Mouse (Mus musculus) cerebellum, adult (tissue): ENCODE measurements at regions not wholly inside any gene's neighbourhood (a gene's known extent, or its start where the extent isn't known, plus 50 kb on each side); places are given as distances from the start of the nearest gene placed in this dataset.

Source experiments
- ATAC-seq: cut with Nextera tagmentation; 2 replicates; pipeline ENCODE4 v1.9.2; 2017; ENCODE audit warnings: mild to moderate bottlenecking, moderate library complexity, mixed read lengths; ENCODE audit not compliant: insufficient number of reproducible peaks, low FRiP score, low TSS enrichment

- ATAC-seq = peak; percentile 96
Measured at GRCm38 (mm10) chr17:89802148-89802547, 108.1 kb downstream of the Gm10184 start.

GRCm38 (mm10) chr17:89777570-89777969, 132.7 kb downstream of the Gm10184 start:
- no peak for ATAC-seq

- ATAC-seq = no peak
Measured at GRCm38 (mm10) chr17:89766229-89766875, 143.9 kb downstream of the Gm10184 start.

- no peak for ATAC-seq
Measured at GRCm38 (mm10) chr17:89737418-89737817, 172.8 kb downstream of the Gm10184 start.

GRCm38 (mm10) chr17:89725534-89725933, 184.7 kb downstream of the Gm10184 start:
- ATAC-seq = no peak

- ATAC-seq = no peak
Measured at GRCm38 (mm10) chr17:89681798-89682197, 228.5 kb downstream of the Gm10184 start.

GRCm38 (mm10) chr17:89658326-89658725, 251.9 kb downstream of the Gm10184 start:
- ATAC-seq = no peak

GRCm38 (mm10) chr17:89656211-89656610, 254.0 kb downstream of the Gm10184 start:
- no peak for ATAC-seq

GRCm38 (mm10) chr17:89654089-89654813, 256.0 kb downstream of the Gm10184 start:
- ATAC-seq = peak; percentile 97

GRCm38 (mm10) chr17:89646000-89646399, 264.2 kb downstream of the Gm10184 start:
- no peak for ATAC-seq
